Mouse (Mus musculus): ENCODE results near the gene Cct8l1. TPM values are rescaled to one million over a fixed set of nuclear protein-coding genes. Genes with fewer than 3 reads are reported as not detected.

Cct8l1 gene
- total and polyA plus RNA-seq, 3 experiments = not detected

DNA sequence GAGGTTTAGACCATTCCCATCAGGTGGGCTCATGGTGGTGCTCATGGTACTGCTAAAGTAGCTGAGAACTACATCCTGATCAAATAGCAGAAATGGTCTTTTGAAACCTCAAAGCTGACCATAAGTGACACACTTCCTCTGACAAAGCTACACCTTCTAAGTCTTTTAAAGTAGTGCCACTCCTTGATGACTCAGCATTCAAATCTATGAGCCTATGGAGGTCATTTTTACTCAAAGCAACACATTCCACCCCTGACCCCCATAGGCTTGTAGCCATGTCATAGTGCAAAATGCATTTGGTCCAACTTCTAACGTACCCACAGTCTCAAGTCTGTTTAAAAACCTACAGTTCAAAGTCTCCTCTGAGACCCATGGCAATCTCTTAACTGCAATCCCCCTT lies 35.0 kb downstream of the Cct8l1 start:
- no peak for TF ChIP-seq USF1 (IDR thresholded peaks at IDR 0.05; ENCODE audit: low read depth, low read length)
- TF ChIP-seq MYC (IDR thresholded peaks at IDR 0.05; ENCODE audit: low read depth, low read length) = no peak
- TF ChIP-seq CHD1 (IDR thresholded peaks at IDR 0.05; ENCODE audit: low read depth, low read length) = no peak
- TF ChIP-seq JUND (conservative IDR thresholded peaks at IDR 0.05; ENCODE audit: low read depth, low read length) = no peak
- TF ChIP-seq ZKSCAN1 (IDR thresholded peaks at IDR 0.05; ENCODE audit: borderline replicate concordance, low read depth, low read length) = no peak
- no peak for TF ChIP-seq MAFK (IDR thresholded peaks at IDR 0.05; ENCODE audit: insufficient replicate concordance, low read length)
- no peaks in the 10 kb centered on the region for H3K9me3 ChIP-seq (replicated peaks; ENCODE audit: low read length)
- H3K9ac ChIP-seq (ENCODE audit: insufficient read depth, low read depth) = no peak overlapping the region
- H3K27me3 ChIP-seq (replicated peaks) = no peaks in the 10 kb centered on the region
- no peak overlapping the region for H3K4me2 ChIP-seq (ENCODE audit: insufficient read depth, low read depth, poor library complexity, severe bottlenecking)
- DNase-seq (ENCODE audit: extremely low read depth) = no peak
- dilution Hi-C loops (cut with MboI; ENCODE audit: extremely low pct_ligation_motif_present, extremely low pct_unique_long_range_greater_than_20kb, low sequenced_read_pairs) = no loop called here
- H3K79me2 ChIP-seq (replicated peaks; ENCODE audit: control insufficient read depth, extremely low read depth, insufficient read depth, poor library complexity, severe bottlenecking) = no peaks in the 10 kb centered on the region
- H3K4me3 ChIP-seq (replicated peaks in 1 of 3; ENCODE audit: low read depth in 2 of 3, low read length in 2 of 3, poor library complexity in 1 of 3) = no peak overlapping the region
- H3K36me3 ChIP-seq (replicated peaks in 1 of 2; ENCODE audit: control insufficient read depth in 1 of 2, insufficient read depth in 1 of 2, low read length in 1 of 2) = no peaks in the 10 kb centered on the region
- H3K27ac ChIP-seq (ENCODE audit: insufficient read depth, low read depth) = no peak overlapping the region
- H3K4me1 ChIP-seq (ENCODE audit: control insufficient read depth in 1 of 2, insufficient read depth in 2 of 2) = peaks cover 0 to 3% of the 10 kb centered on the region in 2 experiments; a peak in 2 of 4 replicates
- in situ Hi-C loops (cut with MboI; ENCODE audit: low pct_ligation_motif_present, low pct_unique_long_range_greater_than_20kb, low sequenced_read_pairs) = no loop called here

DNA sequence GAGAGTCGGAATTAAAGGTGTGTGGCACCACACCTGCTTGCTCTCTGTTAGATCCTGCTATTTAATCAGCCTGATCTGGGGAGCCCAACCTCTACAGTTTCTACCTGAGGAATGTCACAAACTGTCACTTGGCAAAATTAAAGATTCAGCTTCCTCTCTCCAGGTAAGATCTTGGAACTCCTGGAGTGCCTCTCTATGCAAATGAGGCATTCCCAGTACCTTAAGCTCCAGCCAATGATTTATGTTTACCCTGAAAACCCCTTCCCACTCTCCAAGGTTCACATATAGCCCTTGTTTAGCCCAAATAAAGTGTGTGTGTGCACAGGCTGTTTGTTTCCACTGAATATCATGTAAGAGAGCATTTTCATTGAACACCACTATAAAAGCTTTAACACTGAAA lies 38.3 kb downstream of the Cct8l1 start:
- Histone ChIP-seq H3K27ac (ENCODE audit: insufficient read depth, low read depth) (no peak overlapping the region), H3K9me3 (replicated peaks; ENCODE audit: low read length) (no peaks in the 10 kb centered on the region), H3K79me2 (replicated peaks; ENCODE audit: control insufficient read depth, extremely low read depth, insufficient read depth, poor library complexity, severe bottlenecking) (no peaks in the 10 kb centered on the region), H3K27me3 (replicated peaks) (no peaks in the 10 kb centered on the region), H3K36me3 (replicated peaks in 1 of 2; ENCODE audit: control insufficient read depth in 1 of 2, insufficient read depth in 1 of 2, low read length in 1 of 2) (no peaks in the 10 kb centered on the region), H3K4me3 (replicated peaks in 1 of 3; ENCODE audit: low read depth in 2 of 3, low read length in 2 of 3, poor library complexity in 1 of 3) (no peak overlapping the region), H3K9ac (ENCODE audit: insufficient read depth, low read depth) (no peak overlapping the region), H3K4me2 (ENCODE audit: insufficient read depth, low read depth, poor library complexity, severe bottlenecking) (no peak overlapping the region), H3K4me1 (ENCODE audit: control insufficient read depth in 1 of 2, insufficient read depth in 2 of 2) (peaks cover 0 to 3% of the 10 kb centered on the region in 2 experiments; a peak in 2 of 4 replicates)
- no peak for TF ChIP-seq RCOR1 (conservative IDR thresholded peaks at IDR 0.05; ENCODE audit: low read depth, low read length)
- no peak for TF ChIP-seq SMC3 (IDR thresholded peaks at IDR 0.05; ENCODE audit: low read depth, low read length)
- no peak for TF ChIP-seq TBP (conservative IDR thresholded peaks at IDR 0.05; ENCODE audit: low read depth, low read length)
- no peak for TF ChIP-seq MAFK (IDR thresholded peaks at IDR 0.05; ENCODE audit: insufficient replicate concordance, low read length)
- no peak for TF ChIP-seq MEF2A (IDR thresholded peaks at IDR 0.05; ENCODE audit: borderline replicate concordance, low read depth, low read length)
- TF ChIP-seq JUND (conservative IDR thresholded peaks at IDR 0.05; ENCODE audit: low read depth, low read length) = no peak
- TF ChIP-seq UBTF (IDR thresholded peaks at IDR 0.05; ENCODE audit: low read depth, low read length) = no peak
- TF ChIP-seq MAZ (IDR thresholded peaks at IDR 0.05; ENCODE audit: low read depth, low read length) = no peak
- no peak for TF ChIP-seq ZMIZ1 (IDR thresholded peaks at IDR 0.05; ENCODE audit: low read depth, low read length)
- TF ChIP-seq MXI1 (IDR thresholded peaks at IDR 0.05; ENCODE audit: low read depth, low read length) = no peak
- TF ChIP-seq HCFC1 (IDR thresholded peaks at IDR 0.05; ENCODE audit: low read depth, low read length) = no peak
- no peak for TF ChIP-seq BHLHE40 (IDR thresholded peaks at IDR 0.05; ENCODE audit: low read depth, low read length)
- no peak for TF ChIP-seq ELF1 (IDR thresholded peaks at IDR 0.05; ENCODE audit: low read depth, low read length)
- no peak for TF ChIP-seq POLR2AphosphoS2 (IDR thresholded peaks at IDR 0.05; ENCODE audit: low read depth, low read length)
- TF ChIP-seq ZNF384 (IDR thresholded peaks at IDR 0.05; ENCODE audit: low read depth, low read length) = no peak
- no peak for TF ChIP-seq KAT2A (IDR thresholded peaks at IDR 0.05; ENCODE audit: insufficient replicate concordance, low read length)
- in situ Hi-C loops (cut with MboI; ENCODE audit: low pct_ligation_motif_present, low pct_unique_long_range_greater_than_20kb, low sequenced_read_pairs) (no loop called here), dilution Hi-C loops (cut with MboI; ENCODE audit: extremely low pct_ligation_motif_present, extremely low pct_unique_long_range_greater_than_20kb, low sequenced_read_pairs) (no loop called here)
- no peak for DNase-seq (ENCODE audit: extremely low read depth)

Data from CH12.LX (cell line).